Mouse (Mus musculus) mouse embryonic stem cell (cell line): ENCODE measurements around the gene Ptpn22.
"Not testable (repeated sequence)": the region's sequence is repeated elsewhere in the genome, so short reads cannot be mapped to it uniquely, and the experiment has no call there.

Experiments
- in situ Hi-C, 2 experiments: fragments of 300-500 bp; cut with MboI; formaldehyde crosslinking; loops; 1 replicate in 1 of 2; 3 replicates in 1 of 2; pipeline ENCODE4 v1.14.3; 2019 to 2020; ENCODE audit warnings: low sequenced_read_pairs in 2 of 2, low pct_unique_long_range_greater_than_20kb in 1 of 2, mixed read lengths in 1 of 2; ENCODE audit not compliant: unreplicated experiment in 1 of 2

Gene Ptpn22

DNA sequence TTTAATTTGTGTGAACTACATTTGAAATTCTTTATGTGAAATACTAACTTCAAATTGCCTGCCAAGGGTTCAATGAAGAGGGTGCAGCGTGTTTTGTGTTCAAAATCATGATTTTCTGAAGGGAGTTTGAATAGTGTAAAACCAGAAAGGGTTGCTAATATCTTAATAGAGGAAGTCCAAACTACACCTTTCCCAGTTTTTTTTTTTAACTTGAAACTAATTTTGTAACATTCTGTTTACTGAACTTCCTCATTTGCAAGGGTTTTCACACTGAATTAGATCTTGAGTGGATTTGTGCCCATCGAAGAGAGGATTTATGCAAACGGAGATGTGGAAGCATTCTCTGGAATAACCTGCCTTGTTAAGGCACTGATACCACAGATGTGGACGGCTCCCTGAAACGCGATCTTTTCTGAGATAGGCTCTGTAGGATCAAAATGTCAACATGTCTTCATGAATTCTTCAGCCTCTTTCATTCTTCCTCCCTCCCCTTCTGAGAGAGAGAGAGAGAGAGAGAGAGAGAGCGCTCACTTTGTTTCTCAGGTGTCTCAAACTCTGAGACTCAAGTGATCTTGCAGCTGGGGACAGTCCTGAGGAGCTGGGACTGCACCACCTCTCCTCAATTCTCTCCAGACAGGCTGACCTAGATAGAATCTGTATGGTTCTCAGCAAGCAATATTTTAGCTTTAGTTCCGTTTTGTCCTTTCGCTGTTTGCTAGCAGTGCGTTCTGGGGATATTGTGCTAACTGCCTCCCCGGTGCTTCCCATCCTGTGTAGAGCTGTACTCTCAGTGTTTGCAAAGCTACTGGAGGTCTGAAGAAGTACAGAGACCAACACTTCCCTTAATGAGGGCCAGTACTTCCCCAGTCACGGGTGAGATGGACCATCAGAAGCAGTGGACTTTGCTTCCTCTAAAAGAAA, at the start of gene Ptpn22:
TSS of gene Ptpn22 (plus strand) at position 915 of the 921 bp plus-strand sequence.
- in situ Hi-C loops: no loop called here

DNA sequence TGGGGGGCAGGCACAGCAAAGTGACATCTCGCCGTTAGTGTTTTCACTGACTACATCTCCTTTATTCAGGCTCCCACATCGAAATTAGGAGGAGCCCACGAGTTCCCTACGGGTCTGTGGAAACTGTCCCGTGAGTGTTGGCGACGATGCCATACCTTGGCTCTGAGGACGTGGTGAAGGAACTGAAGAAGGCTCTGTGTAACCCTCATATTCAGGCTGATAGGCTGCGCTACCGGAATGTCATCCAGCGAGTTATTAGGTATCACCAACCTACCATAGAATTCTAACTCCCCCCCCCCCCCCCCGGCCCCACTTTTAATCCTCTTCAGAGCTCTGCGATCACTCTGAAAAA, 49.8 kb upstream of the Ptpn22 start:
- in situ Hi-C loops: no loop called here

DNA sequence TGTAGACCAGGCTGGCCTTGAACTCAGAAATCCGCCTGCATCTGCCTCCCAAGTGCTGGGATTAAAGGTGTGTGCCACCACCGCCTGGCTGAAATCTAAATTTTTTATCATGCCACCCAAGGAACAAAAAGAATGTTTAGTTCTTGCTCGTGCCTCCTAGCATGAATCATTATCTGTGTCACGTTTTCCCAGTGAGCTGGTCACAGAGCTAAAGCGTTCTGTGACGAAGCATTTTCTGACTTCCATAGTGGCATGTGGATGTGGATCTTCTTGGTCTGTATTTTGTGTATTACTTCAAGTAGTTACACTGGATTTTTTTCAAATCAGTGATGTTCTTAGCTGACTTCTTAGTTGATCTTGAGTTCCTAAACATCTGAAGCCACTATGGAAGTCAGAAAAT, 48.6 kb upstream of the Ptpn22 start:
- in situ Hi-C loops: no loop called here

DNA sequence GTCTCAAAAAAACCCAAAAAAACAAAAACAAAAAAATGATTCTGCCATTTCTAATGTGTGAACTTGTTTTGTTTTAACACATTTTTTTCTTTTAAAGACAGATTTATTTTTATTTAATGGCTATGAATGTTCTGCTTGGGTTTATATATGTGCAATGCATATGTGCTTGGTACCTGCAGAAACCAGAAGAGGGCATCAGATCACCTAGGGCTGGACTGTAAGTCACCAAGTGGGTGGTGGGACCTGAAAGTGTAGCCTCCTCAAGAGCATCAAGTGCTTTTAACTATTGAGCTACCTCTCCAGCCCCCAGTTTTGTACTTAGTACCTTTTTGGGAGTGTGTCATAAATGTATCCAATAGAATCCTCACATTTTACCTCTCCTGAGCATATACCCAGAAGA, 32.0 kb upstream of the Ptpn22 start:
- in situ Hi-C loops: no loop called here

DNA sequence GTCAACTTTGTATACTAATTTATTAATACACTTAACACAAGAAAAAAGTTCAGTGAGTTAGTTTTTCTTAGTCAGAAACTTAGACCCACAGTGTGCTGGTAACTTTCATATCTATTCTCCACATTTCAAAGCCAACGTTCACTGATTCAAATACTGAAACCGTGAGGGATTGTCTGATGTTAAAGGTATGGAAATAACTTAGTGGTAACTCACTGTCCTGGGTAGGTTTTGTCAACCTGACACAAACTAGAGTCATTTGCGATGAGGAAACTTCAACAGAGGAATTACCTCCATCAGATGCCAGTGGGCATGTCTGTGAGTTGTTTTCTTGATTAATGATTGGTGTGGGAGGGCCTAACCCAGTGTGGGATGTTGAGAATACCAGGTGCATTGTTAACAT, 30.6 kb upstream of the Ptpn22 start:
- in situ Hi-C loops: no loop called here

DNA sequence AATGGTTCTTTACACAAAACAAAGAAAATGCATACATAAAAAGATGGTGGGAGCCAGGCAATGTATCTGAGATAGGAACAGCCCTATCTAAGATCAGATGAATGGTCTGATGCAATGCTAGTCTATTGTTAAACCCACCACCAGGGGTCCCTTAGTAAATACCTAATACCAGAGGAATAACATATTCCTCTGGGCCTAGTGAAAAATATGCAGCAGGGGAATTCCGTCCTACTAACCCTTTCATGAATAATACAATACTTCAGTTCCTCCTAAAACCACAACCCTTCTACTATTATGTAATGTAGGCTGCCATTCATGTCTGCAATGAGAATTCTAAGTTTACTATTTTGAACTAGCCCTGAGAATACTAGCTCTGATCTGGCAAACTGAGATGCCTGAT, 28.9 kb upstream of the Ptpn22 start:
- in situ Hi-C loops: not testable (repeated sequence)

DNA sequence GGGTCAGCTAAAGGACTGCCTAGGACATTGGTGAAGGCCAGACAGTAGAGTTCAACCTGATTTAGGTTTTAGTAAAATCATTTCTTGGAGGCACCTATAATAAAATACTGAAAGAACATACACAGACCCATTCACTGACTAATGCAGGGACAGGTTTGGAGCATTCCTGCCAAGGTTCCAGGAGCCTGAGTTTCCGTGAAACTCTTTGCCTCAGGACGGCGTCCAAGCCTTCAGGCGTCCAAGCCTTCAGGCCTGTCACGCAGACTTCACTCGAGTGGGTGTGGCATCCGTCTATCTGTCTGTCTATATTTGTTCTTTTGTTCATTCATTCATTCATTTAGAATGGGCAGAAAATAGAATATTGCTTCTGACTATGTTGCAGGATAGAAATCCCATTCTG, 28.4 kb upstream of the Ptpn22 start:
- in situ Hi-C loops: no loop called here

DNA sequence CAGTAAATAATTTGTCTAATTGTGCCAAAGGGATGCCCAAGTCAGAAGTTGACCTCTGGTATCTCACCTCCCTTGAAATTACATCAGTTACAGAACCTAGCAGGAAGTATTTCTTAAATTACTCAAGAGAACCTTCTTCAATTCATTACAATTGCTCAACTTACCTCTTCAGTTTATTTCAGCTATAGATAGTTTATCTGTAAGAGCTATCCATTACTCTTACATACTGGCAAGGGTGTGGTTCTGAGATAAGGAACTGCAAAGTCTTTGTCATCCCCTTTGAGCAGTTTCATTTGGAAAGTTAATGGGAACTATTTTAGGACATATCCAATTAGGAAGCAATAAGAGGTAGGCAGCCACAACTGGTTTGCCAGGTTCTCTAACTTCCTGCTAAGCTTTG, 27.2 kb upstream of the Ptpn22 start, which contains the start of gene Bcl2l15:
TSS of gene Bcl2l15 (plus strand) at position 176 of the 400 bp plus-strand sequence.
- in situ Hi-C loops: no loop called here

DNA sequence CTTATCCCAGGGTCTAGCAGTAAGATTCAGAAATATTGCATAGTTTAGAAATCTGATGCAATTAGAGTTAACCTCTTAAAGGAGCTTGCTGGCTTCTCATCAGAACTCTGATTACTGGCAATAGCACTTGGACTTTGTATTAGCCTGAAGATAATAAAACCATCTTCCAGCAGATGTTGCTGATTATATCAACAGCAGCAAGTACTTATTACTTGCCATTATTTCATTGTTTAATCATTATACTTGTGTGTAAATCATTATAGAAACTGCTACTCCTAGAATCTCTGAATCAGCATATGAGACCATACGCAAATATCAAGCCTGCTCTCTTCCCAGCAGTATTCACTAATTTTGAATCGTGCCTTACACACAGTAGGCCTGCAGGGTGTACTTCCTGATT, 25.6 kb upstream of the Ptpn22 start:
- in situ Hi-C loops: no loop called here

DNA sequence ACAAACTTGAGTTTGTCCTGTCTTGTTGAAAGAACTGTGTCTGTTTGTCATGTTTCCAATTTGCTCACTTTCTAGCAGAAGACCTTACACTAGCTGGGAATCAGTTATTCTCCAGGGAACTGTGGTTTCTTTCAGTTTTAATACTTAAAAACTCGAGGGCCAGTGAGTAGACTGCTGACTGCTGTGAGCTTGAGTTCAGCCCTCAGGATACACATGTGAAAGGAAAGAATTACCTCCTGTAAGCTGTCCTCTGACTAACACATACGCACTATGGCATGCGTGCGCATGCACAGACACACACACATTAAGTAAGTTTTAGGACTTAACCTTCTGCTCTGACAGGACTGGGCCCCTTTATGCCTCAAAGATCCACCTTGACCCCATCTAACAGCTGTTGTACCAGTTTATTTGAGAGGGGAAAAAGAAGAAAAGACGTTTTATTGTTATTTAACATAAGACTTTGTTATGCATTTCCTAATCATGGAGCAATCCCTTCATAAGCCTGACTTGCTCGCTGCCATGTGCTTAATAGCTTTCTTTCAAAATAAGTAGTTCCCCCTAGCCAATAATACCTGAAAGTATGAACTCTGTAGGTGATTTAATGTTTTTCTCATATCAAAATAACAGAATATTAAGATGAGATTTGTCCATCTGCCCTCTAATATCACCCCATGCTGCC, 24.2 kb upstream of the Ptpn22 start:
- in situ Hi-C loops: no loop called here

DNA sequence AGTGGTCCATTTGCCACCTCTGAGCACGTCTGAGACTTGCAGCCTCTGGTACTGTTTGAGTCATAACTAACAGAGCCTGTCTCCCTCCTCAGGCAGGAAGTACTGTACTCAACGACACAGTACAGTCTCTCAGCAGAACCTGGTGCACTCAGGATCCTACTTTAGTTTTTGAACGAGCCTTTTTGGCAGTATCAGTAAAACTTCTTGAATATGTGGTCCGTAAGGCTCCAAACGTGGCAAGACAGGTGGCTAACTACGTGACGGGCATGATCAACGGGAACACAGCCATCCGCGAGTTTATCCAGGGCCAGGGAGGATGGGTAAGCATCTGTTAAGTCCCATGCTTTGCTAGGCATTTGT, 23.7 kb upstream of the Ptpn22 start:
- in situ Hi-C loops: no loop called here

DNA sequence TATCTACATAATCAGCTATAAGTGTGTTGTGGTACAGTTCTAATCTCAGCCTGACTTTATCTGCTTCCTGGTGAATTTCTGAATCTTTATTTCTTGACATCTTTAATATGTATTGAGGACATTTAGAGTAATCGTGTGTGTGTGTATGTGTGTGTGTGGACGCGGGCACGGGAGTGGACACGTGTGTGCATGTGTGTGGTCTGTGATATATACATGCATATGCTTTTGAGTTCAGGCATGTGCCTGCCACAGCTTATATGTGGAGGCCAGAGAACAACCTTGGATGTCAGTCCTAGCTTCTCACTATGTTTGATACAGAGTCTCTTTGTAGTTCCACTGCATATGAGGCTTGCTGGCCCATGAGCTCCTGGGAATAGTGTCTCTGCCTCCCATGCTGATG, 23.1 kb upstream of the Ptpn22 start:
- in situ Hi-C loops: no loop called here

DNA sequence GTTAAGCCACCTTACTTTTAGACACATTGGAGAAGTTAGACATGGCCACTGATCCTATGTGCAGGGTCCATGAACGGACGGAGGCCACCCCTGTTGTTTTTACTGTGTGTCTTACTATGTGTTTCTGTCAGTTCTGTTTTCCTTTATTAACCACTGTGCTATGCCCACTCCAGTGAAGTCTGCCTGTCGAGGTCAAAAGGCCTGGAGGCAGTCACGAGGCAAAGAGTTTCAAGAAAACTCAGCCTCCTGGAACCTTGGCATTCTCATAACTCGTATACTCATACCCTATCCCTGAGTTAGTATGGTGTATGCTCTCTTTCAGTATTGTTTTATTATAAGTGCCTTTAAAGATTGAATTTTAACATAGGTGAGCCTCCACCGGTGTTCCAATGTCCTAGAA, 19.9 kb upstream of the Ptpn22 start:
- in situ Hi-C loops: no loop called here

DNA sequence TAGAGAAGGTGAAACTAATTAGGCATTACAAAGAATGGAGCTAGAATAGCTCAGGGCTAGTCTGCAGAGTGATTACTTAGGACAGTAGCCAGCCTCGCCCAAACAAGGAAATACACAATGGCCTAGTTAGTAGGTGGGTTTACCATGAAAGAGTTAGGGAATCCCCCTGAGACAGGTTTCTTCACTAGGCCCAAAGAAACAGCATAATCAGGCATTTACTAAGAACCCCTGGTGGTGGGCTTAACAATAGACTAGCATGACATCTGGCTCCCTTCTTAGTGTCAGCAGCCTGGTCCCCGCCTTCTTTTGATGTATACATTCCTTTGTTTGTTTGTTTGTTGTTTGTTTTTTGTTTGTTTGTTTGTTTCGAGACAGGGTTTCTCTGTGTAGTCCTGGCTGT, 19.4 kb upstream of the Ptpn22 start:
- in situ Hi-C loops: not testable (repeated sequence)

DNA sequence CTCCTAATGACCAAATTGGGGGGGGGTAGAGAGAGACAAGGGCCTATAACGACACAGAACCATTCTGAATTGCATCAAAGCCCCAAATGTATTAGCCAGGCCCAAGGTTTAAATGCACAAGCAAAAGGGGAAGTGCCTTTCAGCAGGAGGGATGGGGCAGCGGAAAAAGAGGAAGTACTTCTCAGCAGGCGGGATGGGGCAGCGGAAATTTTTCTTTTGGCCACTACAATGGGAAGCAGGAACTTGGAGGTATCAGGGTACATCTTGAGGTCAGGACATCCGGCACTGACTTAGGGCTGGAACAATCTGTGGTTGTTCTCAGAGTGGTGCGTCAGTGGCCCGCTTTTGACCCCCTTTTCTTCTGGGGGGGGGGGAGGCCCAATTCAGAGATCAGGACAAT, 18.6 kb upstream of the Ptpn22 start:
- in situ Hi-C loops: not testable (repeated sequence)

DNA sequence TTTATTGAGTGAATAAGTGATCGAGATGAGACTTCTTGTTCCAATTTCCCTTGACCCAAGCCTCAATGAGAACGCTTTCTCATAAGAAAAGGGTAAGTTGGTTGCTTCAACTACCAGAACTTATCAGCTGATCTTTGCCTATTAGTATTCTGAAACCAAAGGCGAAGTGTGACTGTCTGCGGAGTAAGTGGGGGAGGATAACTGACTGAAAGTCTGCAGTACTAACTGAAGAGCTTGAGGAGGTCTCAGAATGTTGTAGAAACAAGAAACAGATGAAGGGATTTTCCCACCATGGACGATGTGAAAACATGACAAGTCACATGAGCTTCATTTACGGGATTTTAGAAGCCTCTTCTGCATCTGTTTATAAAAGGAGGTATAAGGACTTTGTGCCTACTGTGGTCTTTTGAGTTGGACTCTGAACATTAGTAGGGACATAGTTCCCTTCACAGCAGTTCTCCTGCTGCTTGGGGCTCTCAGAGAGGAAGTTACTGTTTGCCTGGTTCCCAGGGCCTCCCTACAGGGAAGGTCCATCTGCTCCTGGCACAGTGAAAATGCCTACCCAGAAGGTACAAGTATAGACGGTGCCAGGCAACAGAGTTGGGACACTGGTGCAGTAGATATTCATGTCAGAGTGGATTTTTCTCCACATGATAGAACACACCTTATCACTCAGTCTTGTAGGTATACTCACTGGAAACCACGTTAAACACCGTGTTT, 8.8 kb upstream of the Ptpn22 start:
- in situ Hi-C loops: no loop called here

DNA sequence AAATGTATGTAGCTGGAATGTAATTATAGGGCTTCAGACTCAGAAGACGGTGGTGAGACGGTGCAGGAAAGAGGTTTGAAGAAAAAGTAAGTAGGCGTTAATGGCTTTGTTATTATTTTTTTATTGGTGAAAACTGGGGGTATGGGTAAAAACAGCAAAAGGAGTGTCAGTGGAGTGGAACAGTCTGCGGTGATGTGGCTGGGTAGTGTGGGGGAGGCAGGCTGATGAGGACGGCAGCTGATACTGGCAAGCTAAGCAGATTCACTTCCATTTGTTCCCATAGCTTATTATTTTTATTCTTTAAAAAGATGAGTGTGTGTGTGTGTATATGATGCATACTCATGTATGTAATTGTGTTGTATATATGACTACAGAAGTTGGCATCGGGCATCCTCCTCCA, 8.1 kb upstream of the Ptpn22 start:
- in situ Hi-C loops: no loop called here

DNA sequence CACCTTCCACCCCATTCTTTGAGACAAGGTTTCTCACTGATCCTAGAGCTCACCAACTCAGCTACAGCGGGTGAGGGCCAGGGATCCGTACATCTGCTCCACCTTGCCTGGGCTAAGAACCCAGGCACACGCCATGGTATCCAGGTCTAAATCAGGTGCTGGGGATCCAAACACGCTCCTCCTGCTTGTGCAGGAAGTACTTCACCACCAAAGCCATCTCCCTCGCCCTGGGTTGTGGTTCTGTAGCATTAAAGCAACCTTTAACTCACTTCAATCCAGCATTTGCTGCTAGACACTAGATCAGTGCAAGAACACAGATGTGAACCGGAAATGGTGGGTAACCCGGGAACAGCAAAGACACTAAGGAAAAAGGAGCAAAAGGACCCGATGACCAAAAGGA, 7.7 kb upstream of the Ptpn22 start:
- in situ Hi-C loops: no loop called here

DNA sequence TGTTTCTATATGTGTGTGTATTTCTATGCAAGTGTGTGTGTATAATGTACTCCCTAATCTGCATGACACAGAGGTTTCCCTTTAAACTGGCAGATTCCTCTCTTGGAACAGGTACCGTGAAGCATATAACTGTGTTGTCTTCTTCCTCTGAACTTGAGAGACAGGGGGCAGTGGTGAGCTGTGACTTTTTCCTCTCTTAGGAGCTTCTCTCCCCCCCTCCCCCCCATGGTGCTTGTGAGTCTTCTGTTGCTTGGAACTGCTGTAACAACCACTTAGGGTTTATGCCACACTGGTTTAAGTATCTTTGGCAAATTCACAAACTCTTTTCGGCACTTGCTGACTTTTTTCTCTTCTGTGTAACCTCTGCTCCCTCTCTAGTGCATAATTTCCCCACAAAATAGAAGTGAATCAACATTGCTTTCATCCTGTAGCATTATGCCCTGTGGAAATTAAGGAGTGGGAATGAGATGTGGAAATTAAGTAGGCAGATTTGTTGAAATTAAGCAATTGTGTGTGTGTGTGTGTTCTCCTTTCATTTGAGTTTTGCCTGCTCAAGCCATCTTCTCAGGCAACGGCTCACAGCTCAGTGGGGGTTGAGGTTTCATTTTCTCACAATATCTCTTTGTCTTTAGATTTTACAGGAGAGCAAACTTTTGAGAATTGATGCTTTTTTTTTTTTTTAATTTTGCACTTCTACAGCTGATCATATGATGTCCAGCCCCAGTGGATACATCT, 6.9 kb upstream of the Ptpn22 start:
- in situ Hi-C loops: no loop called here
